Mouse (Mus musculus): ENCODE data around the gene Myo16. TPM values are rescaled to one million over a fixed set of nuclear protein-coding genes. Genes with fewer than 3 reads are reported as not detected.

The Myo16 gene
- polyA plus RNA-seq, 1 experiment = 0.44 TPM

DNA sequence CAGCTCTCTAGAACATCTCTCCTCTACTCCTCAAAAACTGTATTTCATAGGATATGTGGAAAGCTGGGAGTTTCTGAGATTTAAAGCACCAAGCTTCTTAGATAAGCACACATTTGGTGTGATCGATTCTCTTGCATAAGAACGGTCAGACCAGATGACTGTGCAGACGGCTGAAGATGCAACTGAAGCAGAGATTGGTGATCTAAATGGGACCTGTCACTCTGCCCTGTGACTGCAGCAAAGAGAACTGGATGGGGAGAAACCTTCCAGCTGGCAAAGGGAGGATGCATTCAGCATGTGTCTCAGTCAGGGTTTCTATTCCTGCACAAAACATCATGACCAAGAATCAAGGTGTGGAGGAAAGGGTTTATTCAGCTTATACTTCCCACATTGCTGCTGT lies 318.7 kb downstream of the Myo16 start:
- H3K4me1 ChIP-seq (ENCODE audit: control insufficient read depth, insufficient read depth, low read length) = no peaks in the 10 kb centered on the region
- H3K36me3 ChIP-seq (ENCODE audit: control insufficient read depth, insufficient read depth, low read length) = no peaks in the 10 kb centered on the region
- H3K27ac ChIP-seq (ENCODE audit: control insufficient read depth, insufficient read depth, low read depth, low read length) = no peak overlapping the region
- TF ChIP-seq POLR2A (IDR thresholded peaks at IDR 0.05; ENCODE audit: control insufficient read depth, low read depth, low read length) (no peak), CTCF (IDR thresholded peaks at IDR 0.05; ENCODE audit: control insufficient read depth, insufficient read depth, insufficient replicate concordance, low read depth, low read length) (no peak)
- H3K27me3 ChIP-seq (ENCODE audit: control insufficient read depth, insufficient read depth, low read length) = no peaks in the 10 kb centered on the region
- H3K4me3 ChIP-seq (ENCODE audit: control insufficient read depth, low read depth, low read length) = no peak overlapping the region

DNA sequence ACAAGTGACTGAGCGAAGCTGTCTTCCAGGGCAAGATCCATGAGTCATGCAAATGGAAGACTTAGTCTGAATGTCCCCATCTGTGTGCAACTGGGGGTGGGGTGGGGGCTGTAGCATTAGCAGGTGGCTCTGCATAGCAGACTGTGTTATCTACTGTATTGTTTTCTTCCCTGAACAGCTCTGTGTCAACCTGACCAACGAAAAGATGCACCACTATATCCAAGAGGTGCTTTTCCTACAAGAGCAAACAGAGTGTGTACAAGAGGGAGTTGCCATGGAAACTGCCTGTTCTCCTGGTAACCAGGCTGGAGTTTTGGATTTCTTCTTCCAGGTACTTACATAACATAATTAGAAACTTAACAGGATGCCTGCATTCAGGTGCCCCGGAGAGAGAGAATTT lies 320.7 kb downstream of the Myo16 start:
- Histone ChIP-seq H3K27ac (ENCODE audit: control insufficient read depth, insufficient read depth, low read depth, low read length) (no peak overlapping the region), H3K27me3 (ENCODE audit: control insufficient read depth, insufficient read depth, low read length) (no peaks in the 10 kb centered on the region), H3K4me1 (ENCODE audit: control insufficient read depth, insufficient read depth, low read length) (no peaks in the 10 kb centered on the region), H3K36me3 (ENCODE audit: control insufficient read depth, insufficient read depth, low read length) (no peaks in the 10 kb centered on the region), H3K4me3 (ENCODE audit: control insufficient read depth, low read depth, low read length) (no peak overlapping the region)
- TF ChIP-seq POLR2A (IDR thresholded peaks at IDR 0.05; ENCODE audit: control insufficient read depth, low read depth, low read length) = no peak
- TF ChIP-seq CTCF (IDR thresholded peaks at IDR 0.05; ENCODE audit: control insufficient read depth, insufficient read depth, insufficient replicate concordance, low read depth, low read length) = no peak

DNA sequence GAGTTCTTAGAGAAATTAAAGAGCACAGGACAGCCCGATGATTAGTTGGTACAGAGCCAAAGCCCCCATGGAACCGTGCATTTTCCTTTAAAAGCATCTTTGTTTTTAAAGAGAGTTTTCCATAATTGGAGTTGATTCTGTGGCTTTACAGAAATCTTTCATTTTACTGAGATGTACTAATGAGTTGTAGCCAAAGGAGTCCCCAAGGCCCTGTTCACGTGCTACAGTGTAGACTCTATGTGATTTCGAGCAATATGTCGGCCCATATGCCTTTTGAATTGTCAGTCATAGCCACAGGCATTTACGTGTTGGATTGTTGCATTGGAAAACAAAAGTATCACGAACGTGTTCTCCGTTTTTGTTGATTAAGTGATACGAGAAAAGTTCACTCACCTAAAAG lies 325.3 kb downstream of the Myo16 start:
- Histone ChIP-seq H3K36me3 (ENCODE audit: control insufficient read depth, insufficient read depth, low read length) (no peaks in the 10 kb centered on the region), H3K27me3 (ENCODE audit: control insufficient read depth, insufficient read depth, low read length) (no peaks in the 10 kb centered on the region), H3K27ac (ENCODE audit: control insufficient read depth, insufficient read depth, low read depth, low read length) (no peak overlapping the region), H3K4me3 (ENCODE audit: control insufficient read depth, low read depth, low read length) (no peak overlapping the region), H3K4me1 (ENCODE audit: control insufficient read depth, insufficient read depth, low read length) (no peaks in the 10 kb centered on the region)
- TF ChIP-seq CTCF (IDR thresholded peaks at IDR 0.05; ENCODE audit: control insufficient read depth, insufficient read depth, insufficient replicate concordance, low read depth, low read length) = no peak
- TF ChIP-seq POLR2A (IDR thresholded peaks at IDR 0.05; ENCODE audit: control insufficient read depth, low read depth, low read length) = no peak

DNA sequence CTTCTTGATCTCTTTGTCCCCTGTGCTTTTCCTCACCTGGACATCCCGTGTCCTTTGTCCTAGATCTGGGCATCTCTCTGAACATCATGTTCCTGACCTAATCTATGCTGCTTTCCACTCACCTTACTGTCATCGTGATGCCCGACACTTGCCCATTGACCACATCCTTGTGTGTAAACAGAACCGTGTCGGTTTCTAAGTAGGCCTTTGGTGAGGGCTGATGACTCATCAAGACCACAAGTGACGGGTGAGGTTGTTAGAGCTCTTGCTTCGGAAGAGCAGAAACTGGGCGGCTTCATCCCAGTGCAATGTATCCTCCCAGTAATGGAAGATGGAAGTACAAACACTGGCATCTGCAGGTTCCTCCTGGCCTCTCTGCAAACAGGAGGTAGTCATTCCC lies 327.1 kb downstream of the Myo16 start:
- Histone ChIP-seq H3K4me3 (ENCODE audit: control insufficient read depth, low read depth, low read length) (no peak overlapping the region), H3K27ac (ENCODE audit: control insufficient read depth, insufficient read depth, low read depth, low read length) (no peak overlapping the region)
- no peak for TF ChIP-seq CTCF (IDR thresholded peaks at IDR 0.05; ENCODE audit: control insufficient read depth, insufficient read depth, insufficient replicate concordance, low read depth, low read length)
- no peak for TF ChIP-seq POLR2A (IDR thresholded peaks at IDR 0.05; ENCODE audit: control insufficient read depth, low read depth, low read length)

DNA sequence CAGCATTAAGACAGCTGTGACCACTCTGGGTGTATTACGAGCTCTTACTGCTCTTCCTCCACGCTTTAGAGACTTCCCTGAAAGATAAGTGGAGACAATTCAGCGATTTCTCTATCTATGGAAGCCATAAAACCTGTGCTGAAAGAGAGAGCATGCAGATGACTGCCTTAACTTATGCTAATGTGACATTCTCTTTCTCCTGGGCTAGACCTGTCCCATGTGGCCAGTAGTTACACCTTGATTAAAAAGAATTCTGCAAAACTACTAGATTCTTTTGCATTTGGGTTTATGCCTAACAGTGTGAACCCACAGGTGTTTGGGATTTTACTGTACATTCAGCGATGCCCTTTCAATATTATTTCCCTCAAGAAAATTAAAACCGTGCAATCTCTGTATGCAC lies 328.4 kb downstream of the Myo16 start:
- Histone ChIP-seq H3K36me3 (ENCODE audit: control insufficient read depth, insufficient read depth, low read length) (no peaks in the 10 kb centered on the region), H3K27me3 (ENCODE audit: control insufficient read depth, insufficient read depth, low read length) (no peaks in the 10 kb centered on the region)

More for the DNA sequence above, 327.1 kb downstream of the Myo16 start:
- Histone ChIP-seq H3K36me3 (ENCODE audit: control insufficient read depth, insufficient read depth, low read length) (no peaks in the 10 kb centered on the region), H3K4me1 (ENCODE audit: control insufficient read depth, insufficient read depth, low read length) (no peaks in the 10 kb centered on the region), H3K27me3 (ENCODE audit: control insufficient read depth, insufficient read depth, low read length) (no peaks in the 10 kb centered on the region)

DNA sequence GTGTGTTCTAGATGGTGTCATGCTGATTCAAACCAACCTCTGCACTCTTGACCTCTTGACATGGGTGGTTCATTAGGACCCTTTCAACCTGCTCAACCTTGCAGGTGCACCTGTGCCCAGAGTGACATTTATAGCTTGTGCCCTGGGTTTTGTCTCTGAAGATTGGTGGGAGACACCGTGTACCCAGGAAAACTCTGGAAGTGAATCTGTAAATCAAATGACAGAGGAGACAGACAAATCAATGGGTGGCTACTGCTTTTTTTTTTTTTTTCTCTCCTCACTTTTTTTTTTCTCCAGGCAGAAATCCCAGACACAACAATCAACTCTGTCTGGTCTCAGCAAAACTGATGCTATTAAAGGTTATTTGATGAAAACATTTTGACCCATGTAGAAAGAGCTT lies 329.2 kb downstream of the Myo16 start:
- Histone ChIP-seq H3K36me3 (ENCODE audit: control insufficient read depth, insufficient read depth, low read length) (no peaks in the 10 kb centered on the region), H3K27ac (ENCODE audit: control insufficient read depth, insufficient read depth, low read depth, low read length) (no peak overlapping the region), H3K27me3 (ENCODE audit: control insufficient read depth, insufficient read depth, low read length) (no peaks in the 10 kb centered on the region), H3K4me1 (ENCODE audit: control insufficient read depth, insufficient read depth, low read length) (no peaks in the 10 kb centered on the region), H3K4me3 (ENCODE audit: control insufficient read depth, low read depth, low read length) (no peak overlapping the region)
- no peak for TF ChIP-seq POLR2A (IDR thresholded peaks at IDR 0.05; ENCODE audit: control insufficient read depth, low read depth, low read length)
- no peak for TF ChIP-seq CTCF (IDR thresholded peaks at IDR 0.05; ENCODE audit: control insufficient read depth, insufficient read depth, insufficient replicate concordance, low read depth, low read length)

More for the DNA sequence above, 328.4 kb downstream of the Myo16 start:
- Histone ChIP-seq H3K4me3 (ENCODE audit: control insufficient read depth, low read depth, low read length) (no peak overlapping the region), H3K4me1 (ENCODE audit: control insufficient read depth, insufficient read depth, low read length) (no peaks in the 10 kb centered on the region), H3K27ac (ENCODE audit: control insufficient read depth, insufficient read depth, low read depth, low read length) (no peak overlapping the region)
- TF ChIP-seq POLR2A (IDR thresholded peaks at IDR 0.05; ENCODE audit: control insufficient read depth, low read depth, low read length) = no peak
- no peak for TF ChIP-seq CTCF (IDR thresholded peaks at IDR 0.05; ENCODE audit: control insufficient read depth, insufficient read depth, insufficient replicate concordance, low read depth, low read length)

DNA sequence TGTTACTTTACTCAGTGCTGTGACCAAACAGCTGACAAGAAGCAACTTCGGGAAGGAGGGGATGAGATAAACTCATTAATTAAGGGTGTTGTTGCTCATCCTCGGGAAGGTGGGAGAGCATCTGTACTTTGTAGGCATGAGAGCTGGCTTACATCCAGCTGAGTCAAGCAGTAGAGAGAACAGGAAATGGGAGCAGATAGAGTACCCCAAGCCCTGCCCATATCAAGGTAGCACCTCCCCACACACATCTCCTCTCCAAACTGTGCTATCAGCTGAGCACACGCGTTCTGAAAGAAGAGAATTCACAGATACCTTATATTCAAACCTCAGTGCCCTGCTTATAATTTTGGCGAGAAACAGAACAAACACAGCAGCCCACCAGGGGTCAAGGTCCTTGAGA lies 330.1 kb downstream of the Myo16 start:
- H3K4me3 ChIP-seq (ENCODE audit: control insufficient read depth, low read depth, low read length) = no peak overlapping the region
- TF ChIP-seq CTCF (IDR thresholded peaks at IDR 0.05; ENCODE audit: control insufficient read depth, insufficient read depth, insufficient replicate concordance, low read depth, low read length) = no peak
- TF ChIP-seq POLR2A (IDR thresholded peaks at IDR 0.05; ENCODE audit: control insufficient read depth, low read depth, low read length) = no peak
- no peaks in the 10 kb centered on the region for H3K27me3 ChIP-seq (ENCODE audit: control insufficient read depth, insufficient read depth, low read length)
- no peak overlapping the region for H3K27ac ChIP-seq (ENCODE audit: control insufficient read depth, insufficient read depth, low read depth, low read length)
- H3K4me1 ChIP-seq (ENCODE audit: control insufficient read depth, insufficient read depth, low read length) = no peaks in the 10 kb centered on the region
- no peaks in the 10 kb centered on the region for H3K36me3 ChIP-seq (ENCODE audit: control insufficient read depth, insufficient read depth, low read length)

All from testis, adult 2 months (tissue).